Mouse (Mus musculus) fat pad, adult 2 months (tissue): ENCODE measurements around the gene Mtg1.

Experiments used
- DNase-seq: peaks from one replicate; pipeline ENCODE4 v3.0.0-alpha.2; 2011; ENCODE audit warnings: low read depth, low spot score; ENCODE audit errors: extremely low read depth

Mtg1 gene

DNA sequence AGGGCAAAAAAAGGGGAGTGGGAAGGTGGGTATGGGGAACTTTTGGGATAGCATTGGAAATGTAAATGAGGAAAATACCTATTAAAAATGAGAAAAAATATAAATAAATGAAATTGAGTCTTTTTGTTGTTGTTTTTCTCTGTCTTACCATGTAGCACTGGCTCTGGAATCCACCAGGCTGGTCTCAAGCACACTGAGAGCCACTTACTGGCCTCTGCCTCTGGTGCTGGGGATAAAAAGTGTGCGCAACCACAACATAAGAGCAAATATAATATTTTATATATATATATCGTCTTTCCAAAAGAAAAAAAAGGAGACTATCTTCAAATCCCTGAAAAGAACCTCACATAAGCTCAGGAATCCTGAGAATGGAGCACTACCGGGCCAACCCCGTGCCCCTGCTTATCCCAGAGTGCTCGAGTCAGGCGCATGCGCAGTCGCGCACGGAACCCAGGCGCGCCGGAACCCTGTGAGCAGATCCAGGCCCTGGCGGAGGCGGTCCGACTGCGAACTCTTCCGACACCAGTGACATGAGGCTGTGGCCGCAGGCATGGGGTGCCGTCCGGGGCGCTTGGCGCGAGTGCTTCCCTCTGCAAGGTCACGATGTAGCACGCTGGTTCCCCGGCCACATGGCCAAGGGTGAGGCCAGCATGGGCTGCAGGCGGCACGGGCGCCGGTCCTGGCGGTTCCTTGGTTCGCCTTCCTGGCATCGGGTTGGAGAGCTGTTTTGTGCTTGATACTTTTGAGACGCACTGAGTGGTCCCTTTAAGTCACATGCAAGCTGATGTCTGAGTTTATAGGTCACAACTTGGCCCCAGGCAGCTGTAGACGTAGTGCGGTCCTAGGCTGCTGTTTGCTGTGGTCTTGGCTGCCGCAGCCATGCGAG lies at the start of gene Mtg1:
TSS of gene Mtg1 (plus strand) at position 430 of the 886 bp plus-strand sequence.
- DNase-seq: no peak

DNA sequence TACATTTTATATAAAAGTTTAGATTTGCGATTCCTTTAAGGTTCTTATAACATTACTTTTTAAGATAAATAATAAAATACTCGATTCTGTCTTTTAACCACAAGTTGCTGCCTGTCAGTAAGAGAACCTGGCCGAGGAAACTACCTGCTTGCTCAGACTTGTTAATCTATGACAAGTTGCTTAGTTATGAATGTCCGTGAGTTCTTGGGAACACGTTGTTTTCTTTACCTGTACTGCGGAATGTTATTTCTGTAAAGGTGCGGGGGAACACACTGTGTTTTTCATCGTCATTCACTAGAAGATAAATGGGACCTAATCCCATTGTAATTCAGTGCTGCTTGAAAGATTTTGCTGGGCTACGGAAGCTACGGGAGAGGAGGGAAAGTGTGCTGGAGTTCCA lies 46.8 kb upstream of the Mtg1 start:
- peak; percentile 77 for DNase-seq

DNA sequence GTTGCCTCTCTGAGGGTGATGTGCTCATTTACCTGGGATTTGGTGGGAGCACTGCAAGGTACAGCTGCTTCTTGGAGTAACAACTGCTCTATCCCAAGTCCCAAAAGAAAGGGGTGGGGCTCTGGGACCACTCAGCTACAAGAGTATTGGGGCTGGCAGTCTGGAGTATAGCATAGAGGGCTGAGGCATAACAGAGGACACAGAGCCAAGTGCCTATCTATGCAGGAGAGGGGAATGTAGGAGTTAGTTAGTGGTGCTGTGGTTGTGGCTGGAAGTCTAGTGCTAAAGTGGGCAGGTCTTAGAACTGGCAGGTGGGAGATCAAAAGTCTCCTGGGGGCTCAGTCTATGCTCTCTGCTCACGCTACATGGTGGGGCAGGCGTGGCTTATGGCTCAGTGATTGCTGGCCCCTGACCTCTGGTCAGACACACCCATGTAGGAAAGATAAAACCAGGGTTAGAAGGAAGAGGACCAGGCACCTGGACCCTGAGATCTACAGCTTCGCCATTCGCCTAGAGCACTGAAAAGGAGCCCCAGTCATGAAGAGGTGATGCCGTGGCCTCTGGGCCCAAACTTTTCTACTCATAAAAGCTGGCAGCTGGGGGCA lies 44.3 kb upstream of the Mtg1 start, which contains the start of gene Prap1:
TSS of gene Prap1 (plus strand) at position 472 of the 605 bp plus-strand sequence.
- DNase-seq: no peak

DNA sequence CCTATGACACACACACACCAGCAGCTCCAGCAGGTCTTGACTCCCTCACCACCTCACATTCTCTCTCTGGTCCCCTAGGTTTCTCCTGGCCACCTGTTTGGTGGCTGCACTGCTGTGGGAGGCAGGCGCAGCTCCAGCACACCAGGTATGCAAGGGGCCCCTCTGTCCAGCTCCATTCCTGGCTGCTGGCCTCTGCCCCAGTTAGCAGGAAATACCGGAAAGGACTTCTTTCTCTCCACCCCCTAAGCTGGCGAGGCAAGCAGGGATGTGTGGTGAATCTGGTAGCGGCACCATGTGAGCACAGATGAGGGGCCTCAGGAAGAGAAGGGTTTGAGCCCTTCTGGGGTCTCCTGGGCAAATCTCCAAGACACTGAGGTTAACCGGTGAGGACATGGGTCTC lies 42.4 kb upstream of the Mtg1 start:
- no peak for DNase-seq

DNA sequence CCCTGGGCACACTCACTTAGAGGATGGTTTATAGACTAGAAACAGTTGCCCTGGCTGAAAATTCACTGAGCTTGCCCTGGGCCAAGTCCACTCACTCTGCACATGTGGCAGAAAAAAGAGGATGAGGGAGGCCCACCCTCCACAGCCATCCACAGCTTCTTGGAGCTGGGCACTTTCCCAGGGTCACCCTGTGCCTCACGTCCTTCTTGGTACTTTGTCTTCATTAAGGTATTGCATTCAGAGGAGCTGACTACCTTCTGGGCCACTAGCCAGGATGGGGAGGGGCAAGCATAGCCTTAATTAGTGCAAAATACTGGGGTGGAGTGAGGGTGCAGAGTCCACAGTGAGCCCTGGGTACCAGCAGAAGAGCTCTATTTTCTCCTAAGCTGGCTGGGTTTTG lies 41.8 kb upstream of the Mtg1 start:
- no peak for DNase-seq

DNA sequence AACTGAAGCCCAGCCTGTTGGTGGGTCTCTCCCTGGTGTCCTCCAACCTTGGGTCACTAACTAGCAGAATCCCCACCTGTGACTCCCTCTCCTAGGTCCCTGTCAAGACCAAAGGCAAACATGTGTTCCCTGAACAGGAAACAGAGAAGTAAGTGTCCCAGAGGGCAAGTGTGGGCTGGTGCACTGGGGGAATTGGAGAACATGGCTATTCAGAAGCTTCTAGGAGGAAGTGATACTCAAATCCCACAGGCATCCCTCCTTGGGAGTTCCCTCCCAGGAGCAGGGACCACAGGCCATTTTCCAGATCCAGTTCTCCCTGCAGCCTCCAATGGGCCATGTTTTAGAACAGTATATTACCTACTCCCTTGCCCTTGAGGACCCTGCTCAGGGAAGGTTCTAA lies 41.3 kb upstream of the Mtg1 start:
- DNase-seq: no peak

DNA sequence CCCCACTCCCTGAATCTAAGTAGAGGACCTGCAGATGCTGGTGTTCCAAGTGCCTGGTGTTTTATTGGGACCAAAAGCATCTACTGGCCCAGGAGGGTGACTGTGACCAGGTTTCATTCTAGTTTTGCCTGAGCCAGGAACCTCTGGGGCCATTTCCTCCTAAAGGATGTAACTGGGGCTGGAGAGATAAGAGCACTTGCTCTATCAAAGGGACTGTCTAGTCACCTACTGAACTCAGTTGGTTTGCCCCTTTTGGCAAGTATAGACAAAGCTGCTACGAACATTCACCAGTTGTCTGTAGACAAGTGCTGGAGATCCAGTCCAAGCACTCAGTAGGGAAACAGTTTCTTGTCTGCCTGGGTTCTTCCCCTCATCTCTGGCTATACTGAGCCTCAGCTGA lies 38.9 kb upstream of the Mtg1 start:
- DNase-seq: no peak

DNA sequence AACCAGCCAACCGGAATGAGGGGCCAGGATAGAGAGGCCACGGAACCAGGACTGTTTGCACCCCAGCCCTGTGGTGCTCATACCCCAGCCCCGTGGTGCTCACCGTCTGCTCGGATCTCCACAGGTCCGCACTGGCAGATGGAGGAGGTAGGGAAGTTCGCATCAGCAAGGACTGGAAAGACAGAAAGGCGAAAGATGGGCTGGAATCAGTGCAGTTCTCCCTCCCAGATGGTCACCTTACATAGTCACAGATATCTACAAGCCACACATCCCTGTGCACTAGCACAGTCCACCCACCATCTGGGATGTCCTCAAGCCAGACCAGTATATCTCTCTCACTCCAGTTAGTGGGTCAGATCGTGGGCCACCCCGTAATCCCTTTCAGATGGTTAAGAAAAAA lies 35.9 kb upstream of the Mtg1 start:
- DNase-seq: no peak

DNA sequence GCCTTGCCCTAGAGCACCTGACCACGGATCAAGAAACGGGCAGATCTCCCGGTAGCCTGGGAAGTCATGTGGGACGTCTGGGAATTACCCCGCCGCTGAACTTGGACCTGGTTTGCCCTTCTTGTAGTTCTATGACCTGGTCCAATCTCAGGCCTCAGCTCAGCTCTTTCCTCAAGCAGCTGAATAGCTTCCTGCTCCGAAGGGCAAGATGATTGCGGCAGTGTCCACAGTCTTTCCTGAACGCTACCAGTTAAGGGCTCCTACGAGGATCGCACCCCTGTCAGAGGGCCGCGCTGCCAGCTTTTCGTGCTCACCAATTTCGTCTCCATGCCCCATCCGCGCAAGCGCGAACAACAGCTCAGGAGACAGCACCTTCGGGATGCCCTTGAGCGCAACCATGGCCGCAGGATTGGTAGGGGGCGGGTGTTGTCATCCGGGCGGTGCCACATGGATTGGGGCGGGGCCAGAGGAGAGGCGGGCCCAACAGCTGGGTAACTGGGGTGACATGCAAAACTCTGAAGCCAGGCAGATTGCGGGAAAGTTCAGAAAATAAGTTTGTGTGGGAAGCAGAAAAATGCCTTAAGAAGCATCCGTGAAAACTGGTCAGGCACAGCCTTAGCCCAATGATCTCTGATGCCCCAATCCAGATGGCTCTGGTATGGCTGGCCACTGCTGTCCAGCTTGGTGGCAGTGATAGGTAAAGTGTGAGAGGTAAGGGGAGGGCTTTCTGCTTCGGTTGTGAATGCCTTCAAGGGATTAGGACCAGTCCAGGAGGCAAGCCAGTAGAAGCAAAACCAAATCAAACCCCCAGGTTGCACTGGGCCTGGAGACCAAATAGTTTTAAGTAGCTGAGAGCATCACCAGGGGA lies 35.1 kb upstream of the Mtg1 start, which contains the start of gene Fuom:
TSS of gene Fuom (minus strand) at position 449 of the 868 bp plus-strand sequence.
- no peak for DNase-seq

DNA sequence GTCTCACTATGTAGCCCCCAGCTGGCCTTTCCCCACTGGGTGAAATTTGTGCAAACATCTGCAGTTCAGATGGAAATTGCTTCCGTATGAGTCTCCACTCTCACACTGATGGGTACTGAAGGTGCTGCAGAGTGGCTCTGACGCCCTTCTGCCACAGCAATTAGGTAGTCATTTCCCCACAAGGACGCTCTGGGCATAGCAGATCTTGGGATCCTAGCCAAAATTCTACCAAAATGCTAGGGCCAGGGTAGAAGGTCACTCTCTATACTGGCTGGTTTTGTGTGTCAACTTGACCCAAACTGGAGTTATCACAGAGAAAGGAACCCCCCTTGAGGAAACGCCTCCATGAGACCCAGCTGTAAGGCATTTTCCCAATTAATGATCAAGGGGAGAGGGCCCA lies 33.4 kb upstream of the Mtg1 start:
- DNase-seq: no peak

DNA sequence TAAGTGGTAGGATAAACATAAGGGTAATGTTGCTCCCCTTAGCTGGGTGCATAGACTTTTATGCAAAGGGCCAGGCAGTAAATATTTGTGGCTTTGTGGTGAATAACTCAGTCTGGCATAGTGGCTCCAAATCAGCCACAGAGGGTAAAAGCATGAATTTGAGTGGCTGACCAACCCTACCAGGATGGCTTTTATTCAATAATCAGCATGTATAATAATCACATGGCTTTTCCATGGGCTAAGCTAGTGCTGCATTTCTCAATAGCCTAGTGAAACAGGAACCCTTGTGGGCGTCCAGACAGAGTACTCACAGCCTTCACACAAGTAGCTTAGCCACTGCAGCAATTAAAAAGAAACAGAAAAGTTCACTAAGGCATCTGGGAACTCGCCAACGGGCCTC lies 25.4 kb upstream of the Mtg1 start:
- no peak for DNase-seq

DNA sequence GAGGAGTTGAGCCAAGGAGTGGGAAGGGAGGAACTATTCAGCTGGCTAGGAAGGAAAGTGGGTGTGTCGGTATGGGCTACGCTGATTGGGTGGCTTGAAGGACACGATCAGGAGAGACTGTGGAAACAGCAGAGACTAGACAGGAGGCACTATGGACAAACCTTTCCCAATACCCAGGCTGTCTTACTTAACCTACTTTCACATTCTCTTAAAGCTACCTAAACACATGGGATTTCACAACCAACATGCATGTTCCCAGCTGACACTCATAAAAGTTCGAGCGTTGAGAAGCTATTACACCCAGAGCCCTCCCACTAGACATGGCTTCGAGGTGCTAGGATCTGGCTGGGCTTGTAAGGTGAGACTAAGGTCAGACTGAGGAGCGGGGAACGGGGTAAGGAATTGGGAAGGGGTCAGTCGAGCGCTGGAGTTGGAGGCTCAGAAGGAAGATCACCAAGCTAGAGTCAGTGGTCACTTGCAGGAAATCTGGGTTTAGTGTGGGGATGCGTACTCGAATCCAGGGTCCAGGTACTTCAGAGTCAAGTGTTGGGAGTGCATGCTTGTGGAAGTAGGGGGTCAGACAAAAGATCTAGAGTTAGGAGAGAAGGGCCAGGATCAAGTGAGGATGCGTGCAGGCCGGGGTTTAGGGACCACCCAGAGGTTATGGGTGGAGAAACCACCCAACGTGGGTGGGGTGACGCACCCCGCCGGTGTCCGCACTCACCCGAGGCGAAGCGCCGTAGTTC lies 21.6 kb upstream of the Mtg1 start, which contains the start of gene Paox:
TSS of gene Paox (plus strand) at position 217 of the 746 bp plus-strand sequence.
- peak; percentile 99 for DNase-seq

DNA sequence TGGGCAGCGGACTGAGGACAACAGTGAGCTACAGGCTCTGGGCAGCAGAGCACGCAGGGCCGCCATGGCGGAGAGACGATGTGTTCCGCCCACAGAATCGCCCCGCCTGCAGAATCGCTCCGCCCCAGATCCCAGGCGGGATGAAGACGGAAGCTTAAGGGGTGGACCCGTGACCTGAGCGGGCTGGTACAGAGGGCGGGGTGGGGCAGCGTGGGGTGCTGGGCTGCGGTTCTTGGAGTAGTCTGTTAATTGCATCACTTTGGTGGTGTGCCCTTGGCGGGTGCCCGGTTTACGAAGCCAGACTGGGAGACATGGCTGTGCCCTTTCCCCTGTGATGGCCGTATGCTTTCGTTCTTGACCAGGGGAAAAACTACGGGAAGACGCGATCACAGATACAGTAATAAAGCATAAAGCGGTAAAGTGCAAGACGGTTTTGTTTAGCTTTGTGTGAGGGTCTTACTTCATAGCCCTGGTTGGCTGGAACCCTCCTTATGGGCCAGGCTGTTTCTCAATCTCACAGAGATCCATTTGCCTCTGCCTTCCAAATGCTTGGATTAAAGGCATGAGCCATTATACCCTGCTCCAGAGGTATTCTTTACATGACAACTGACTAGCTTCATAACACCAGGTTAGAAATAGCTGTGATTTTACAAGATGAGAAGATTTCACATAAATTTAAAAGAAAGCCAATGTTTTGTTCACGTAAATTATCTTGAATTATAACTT lies 20.9 kb upstream of the Mtg1 start, which contains the start of gene Echs1:
TSS of gene Echs1 (minus strand) at position 148 of the 726 bp plus-strand sequence.
- DNase-seq: peak; percentile 74

DNA sequence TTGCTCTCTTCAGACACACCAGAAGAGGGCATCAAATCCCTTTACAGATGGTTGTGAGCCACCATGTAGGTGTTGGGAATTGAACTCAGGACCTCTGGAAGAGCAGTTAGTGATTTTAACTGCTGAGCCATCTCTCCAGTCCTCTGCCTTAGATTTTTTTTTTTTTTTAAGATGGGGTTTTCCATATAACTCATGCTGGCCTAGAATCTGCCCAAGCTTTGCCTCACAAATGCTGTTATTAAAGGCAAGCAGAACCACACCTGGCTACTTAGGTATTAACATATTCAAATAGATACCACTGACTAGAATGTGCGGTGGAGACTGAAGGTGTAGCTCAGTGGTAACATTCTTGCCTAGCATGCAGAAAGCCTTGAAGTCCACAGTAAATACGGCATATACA lies 16.9 kb upstream of the Mtg1 start:
- DNase-seq: no peak

DNA sequence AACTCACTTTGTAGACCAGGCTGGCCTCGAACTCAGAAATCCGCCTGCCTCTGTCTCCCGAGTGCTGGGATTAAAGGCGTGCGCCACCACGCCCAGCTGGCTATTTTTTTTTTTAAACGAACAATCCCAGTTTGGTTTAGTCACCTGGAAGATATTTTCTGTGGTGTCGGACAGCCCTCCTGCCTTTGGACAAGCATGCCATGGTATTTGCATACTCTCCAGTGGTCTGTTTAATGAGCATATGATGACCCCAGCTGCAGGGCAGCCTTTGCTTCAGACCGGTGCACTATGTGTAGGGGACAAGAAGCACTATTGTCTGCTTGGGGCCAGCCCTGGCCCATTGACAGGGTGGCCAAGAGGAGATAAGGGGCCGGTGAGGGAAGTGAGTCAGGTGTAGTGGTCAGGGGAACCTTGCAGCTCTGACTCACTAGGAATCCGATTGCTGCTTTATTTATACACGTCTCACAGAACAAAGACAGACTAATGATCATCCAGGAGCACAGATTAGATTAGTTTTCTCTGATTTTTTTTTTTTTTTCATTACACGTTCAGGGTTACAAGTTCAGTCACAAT lies 15.9 kb upstream of the Mtg1 start:
- no peak for DNase-seq

DNA sequence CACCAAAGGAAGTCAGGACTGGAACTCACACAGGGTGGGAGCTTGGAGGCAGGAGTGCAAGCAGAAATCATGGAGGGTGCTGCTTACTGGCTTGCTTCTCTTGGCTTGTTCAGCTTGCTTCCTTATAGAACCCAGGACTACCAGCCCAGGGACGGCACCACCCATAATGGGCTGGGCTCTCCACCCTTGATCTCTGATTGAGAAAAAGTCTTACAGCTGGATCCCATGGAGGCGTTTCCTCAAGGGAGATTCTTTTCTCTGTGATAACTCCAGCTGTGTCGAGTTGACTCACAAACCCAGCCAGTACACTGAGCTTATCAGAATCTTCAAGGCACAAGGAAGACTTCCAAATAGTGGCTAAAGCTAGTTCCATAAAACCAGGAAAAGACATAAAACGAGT lies 14.6 kb upstream of the Mtg1 start:
- DNase-seq: no peak

DNA sequence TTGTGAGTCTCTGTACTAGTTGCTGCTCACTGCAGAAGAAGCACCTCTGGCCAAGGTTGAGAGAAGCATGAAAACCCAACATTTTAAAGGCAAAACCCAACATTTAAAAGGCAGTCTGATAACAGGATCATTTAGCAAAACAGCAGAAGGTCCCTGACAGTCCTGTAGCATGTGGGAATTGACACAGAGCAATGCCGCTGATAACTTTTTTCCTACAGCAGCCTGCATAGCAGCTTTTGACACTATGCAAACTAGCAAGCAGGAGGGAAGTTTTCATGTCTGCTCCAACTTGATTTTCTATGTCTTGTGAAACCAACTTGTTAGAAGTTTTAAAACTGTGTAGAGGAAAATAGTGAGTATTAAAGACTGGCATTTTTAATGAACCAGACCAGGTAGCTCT lies 13.0 kb upstream of the Mtg1 start:
- DNase-seq: no peak

DNA sequence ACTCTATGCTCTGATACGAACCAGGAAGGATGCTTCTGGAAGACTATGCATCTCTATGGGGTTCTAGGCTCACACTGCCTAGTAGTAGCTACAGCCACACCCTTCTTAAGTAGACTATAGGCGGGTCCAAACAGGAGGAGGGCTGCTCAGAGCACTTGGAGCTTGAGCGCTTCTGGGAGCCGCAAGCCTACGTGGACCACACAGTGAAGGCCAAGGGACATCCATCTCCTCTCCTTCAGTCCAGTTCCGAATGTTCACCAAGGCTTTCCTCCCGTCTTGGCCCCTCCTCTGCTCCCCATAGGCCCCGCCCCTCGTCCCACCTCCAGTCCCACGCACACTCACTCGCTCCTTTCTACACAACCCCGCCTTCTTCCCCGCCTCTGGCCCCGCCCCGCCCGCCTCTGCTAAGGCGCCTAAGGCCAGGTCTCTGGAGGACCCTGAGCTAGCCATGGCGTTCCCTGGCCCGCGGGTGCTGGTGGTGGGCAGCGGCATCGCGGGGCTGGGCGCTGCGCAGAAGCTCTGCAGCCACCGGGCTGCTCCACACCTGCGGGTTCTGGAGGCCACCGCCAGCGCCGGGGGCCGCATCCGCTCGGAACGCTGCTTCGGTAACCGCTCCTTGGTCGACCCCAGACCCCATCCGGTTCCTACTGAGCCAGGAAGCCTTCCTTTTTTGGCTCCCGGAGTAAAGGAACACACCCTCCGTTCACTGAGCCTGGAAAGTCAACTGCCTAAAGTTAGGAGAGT lies 11.9 kb upstream of the Mtg1 start:
- peak; percentile 37 for DNase-seq

DNA sequence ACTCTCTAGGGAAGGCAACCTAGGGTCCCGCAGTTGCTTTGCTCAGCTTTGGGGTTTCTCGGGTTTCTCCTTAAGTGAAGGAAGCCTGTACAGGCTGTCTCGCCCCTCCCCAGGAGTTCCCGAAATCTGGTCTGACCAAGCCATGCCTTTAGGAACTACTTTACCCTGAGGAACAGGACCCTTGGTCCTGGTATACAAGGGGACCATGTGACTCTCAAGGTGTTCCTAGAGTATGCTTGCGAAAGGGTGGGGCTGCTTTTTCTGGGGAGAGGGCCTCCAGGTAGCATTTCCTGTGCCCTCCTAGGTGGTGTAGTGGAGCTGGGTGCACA lies 11.4 kb upstream of the Mtg1 start:
- no peak for DNase-seq
